Mouse (Mus musculus) brain, embryonic 14.5 days (tissue): Measurements from ENCODE around the gene Fthl17c. TPM values are rescaled to one million over a fixed set of nuclear protein-coding genes. Genes with fewer than 3 reads are reported as not detected.
"Not testable (repeated sequence)": the region's sequence is repeated elsewhere in the genome, so short reads cannot be mapped to it uniquely, and the experiment has no call there.

Experiments
- DNase-seq: peaks from one replicate; pipeline ENCODE4 v3.0.0-alpha.2; 2011; ENCODE audit warnings: low read depth
- CTCF ChIP-seq: fragments of 200-500 bp; IDR thresholded peaks from 2 replicates; pipeline ENCODE4 v1.5.1; 2012; ENCODE audit warnings: inconsistent platforms, mild to moderate bottlenecking, moderate library complexity, borderline replicate concordance; ENCODE audit not compliant: insufficient read depth, insufficient read length; ENCODE audit errors: extremely low read depth
- POLR2A ChIP-seq: fragments of 200-500 bp; IDR thresholded peaks from 2 replicates; pipeline ENCODE4 v1.6.1; 2012; ENCODE audit warnings: mild to moderate bottlenecking, inconsistent platforms, borderline replicate concordance; ENCODE audit not compliant: poor library complexity, insufficient read depth, insufficient read length, severe bottlenecking; ENCODE audit errors: extremely low read depth
- polyA plus RNA-seq: library from polyadenylated mRNA; depleted of rRNA; stranded (reverse); fragments of >200 nt; gene quantifications from 2 replicates; pipeline ENCODE4 v1.2.3, GENCODE M21; 2012; rRNA removed

The Fthl17c gene
- polyA plus RNA-seq, result not detected in 2 replicates

DNA sequence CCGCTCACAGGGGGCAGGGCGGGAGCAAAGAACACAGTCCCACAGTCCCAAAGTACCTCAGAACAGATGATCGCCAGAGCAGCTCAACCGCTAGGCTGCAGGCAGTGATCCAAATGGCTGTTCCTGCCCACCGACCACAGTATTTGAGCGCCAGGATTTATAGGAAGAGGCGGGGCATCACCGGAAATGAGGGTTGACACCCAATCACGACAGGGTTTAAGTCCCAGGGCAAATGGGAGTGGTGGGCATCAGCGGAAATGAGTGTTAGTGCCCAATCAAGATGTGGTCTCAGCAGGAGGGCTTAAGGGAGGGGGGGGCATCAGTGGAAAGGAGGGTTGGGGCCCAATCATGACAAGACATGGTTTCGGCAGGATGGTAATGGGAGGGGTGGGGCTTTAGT is at the start of gene Fthl17c:
Fthl17c (minus strand) TSS at position 101 of the 400 bp plus-strand sequence.
- not testable (repeated sequence) for DNase-seq

DNA sequence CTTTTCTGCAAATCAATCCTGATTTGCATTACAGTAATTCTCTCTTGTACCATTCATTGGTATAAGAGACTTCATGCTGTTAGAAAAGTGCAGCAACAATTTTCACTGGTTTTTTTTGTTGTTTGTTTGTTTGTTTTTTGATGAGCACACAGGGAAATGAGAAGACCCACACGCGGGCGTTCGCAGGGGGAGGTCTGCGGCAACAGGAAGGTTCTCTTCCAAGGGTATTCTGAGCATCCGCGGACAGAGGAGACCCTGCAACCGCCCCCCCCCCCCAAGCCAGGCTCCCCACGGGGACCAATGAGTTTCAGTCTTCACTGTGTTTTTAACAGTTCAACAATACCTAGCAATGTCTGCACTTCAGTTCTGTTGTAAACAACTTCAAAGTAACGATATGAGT is 43.1 kb upstream of the Fthl17c start:
- TF ChIP-seq POLR2A, result no peak
- TF ChIP-seq CTCF, result no peak
- DNase-seq, result no peak

DNA sequence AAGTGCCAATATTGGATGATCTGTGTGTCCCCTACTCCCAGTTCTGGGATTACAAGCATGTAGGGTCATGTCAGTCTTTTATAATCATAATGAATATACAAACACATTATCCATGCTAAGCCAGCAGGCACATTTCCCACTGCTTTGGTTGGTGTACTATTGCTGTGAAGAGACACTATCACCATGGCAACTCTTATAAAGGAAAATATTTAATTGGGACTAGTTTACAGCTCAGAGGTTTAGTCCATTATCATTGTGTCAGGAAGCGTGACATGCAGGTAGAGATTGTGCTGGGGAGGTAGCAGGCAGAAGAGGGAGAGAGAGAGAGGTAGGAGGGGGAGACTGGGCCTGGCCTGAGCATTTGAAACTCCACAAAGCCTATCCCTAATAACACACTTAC is 39.7 kb upstream of the Fthl17c start:
- peak; percentile 25 for DNase-seq
- TF ChIP-seq CTCF (no peak), POLR2A (no peak)

DNA sequence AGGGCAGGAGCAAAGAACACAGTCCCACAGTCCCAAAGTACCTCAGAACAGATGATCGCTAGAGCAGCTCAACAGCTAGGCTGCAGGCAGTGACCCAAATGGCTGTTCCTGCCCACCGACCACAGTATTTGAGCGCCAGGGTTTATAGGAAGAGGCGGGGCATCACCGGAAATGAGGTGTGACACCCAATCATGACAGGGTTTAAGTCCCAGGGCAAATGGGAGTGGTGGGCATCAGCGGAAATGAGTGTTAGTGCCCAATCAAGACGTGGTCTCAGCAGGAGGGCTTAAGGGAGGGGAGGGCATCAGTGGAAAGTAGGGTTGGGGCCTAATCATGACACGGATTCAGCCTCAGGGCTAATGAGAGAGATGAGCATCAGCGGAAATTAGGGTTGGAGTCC is 10.3 kb upstream of the Fthl17c start, which contains the start of gene Fthl17d:
Fthl17d (minus strand) TSS at position 101 of the 400 bp plus-strand sequence.
- DNase-seq, result not testable (repeated sequence)

DNA sequence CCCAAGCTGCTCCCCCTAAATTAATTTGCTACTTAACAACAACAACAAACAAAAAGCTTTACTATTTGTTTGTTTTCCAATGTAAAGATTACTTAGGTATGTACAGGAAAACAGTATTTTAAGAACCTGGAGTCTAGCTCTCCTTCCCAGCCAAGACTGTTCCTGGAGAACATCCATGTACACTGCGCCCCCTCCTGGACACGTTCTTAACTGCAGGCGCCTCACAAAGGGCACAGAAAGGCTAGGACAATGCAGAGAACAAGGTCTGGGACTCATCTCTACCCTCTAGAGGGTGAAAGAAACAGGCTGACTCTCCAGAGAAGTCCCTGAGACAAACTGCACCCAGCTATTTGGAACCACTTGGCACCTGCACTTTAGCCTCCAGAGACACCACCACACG is 11.7 kb downstream of the Fthl17c start:
- DNase-seq, result not testable (repeated sequence)

DNA sequence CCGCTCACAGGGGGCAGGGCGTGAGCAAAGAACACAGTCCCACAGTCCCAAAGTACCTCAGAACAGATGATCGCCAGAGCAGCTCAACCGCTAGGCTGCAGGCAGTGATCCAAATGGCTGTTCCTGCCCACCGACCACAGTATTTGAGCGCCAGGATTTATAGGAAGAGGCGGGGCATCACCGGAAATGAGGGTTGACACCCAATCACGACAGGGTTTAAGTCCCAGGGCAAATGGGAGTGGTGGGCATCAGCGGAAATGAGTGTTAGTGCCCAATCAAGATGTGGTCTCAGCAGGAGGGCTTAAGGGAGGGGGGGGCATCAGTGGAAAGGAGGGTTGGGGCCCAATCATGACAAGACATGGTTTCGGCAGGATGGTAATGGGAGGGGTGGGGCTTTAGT is 13.5 kb downstream of the Fthl17c start, which contains the start of gene Fthl17b:
Fthl17b (minus strand) TSS at position 101 of the 400 bp plus-strand sequence.
- DNase-seq, result not testable (repeated sequence)

DNA sequence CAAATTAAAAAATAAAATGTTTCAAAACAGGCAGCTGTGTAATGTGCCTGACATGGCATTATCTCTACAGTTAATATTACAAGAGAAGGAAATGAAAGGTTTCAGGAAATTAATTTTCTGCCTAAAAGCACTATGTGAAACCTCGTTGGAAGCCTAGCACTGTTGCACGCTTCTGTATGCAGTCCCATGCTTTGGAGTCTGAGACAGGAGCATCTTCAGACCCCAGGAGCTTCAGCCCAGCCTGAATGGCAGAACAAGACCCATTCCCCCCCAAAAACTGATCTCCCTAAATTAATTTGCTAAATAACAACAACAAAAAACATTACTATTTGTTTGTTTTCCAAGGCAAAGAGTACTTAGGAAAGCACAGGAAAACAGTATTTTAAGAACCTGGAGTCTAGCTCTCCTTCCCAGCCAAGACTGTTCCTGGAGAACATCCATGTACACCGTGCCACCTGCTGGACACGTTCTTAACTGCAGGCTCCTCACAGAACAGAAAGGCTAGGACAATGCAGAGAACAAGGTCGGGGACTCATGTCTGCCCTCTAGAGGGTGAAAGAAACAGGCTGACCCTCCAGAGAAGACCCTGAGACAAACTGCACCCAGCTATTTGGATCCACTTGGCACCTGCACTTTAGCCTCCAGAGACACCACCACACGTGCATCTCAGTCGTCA is 28.1 kb downstream of the Fthl17c start:
- peak; percentile 63; the same call in 1 of the 2 replicates for TF ChIP-seq CTCF
- DNase-seq, result peak; percentile 88

DNA sequence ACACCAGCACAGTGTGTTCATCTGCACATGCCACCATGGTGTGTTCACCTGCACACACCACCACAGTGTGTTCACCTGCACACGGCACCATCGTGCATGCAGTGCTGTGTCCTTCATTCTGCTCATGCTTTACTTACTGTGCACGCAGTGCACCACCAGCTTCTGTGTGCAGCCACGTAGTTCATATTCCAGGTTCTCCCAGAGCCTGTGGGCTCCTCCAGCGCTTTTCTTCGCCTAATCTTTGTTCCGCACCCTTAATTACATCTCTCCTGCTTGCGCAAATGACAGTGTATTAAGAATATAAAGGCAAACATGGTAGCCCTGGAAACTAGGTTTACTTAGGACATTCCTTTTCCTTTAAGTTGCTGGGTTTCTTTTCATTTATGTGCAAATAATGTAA is 32.3 kb downstream of the Fthl17c start:
- TF ChIP-seq CTCF, result no peak
- peak; percentile 5 for DNase-seq

DNA sequence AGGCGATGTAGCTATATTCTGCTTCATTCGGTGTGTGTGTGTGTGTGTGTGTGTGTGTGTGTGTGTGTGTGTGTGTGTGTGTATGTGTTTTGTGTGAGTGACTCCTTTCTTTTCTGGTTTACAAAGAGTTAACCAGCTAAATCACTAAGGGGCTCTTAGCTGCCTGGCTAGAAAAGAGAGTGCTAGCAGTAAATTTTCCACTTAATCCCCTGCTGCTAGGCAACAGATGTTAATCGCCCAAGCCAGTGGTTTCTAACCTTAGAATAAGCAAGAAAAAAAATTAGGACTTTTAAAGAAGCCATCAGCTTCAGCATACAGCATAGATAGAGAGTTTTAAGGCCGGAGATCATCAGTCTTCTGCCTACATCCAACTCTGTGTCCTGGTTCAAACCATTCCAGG is 49.1 kb downstream of the Fthl17c start:
- peak; percentile 49 for DNase-seq
- no peak for TF ChIP-seq CTCF
- no peak for TF ChIP-seq POLR2A

Other genes with a start within 250 kb of the Fthl17c start
- gene Ssx9, start 228.1 kb downstream of the Fthl17c start, polyA plus RNA-seq, result not detected in 2 replicates
- not detected in 2 replicates for gene Ssxb5, start 172.9 kb downstream of the Fthl17c start, polyA plus RNA-seq
- gene Gm6592, start 132.6 kb downstream of the Fthl17c start, polyA plus RNA-seq, result not detected in 2 replicates
- not detected in 2 replicates for gene Gm5751, start 102.3 kb downstream of the Fthl17c start, polyA plus RNA-seq
- gene B630019K06Rik, start 84.2 kb downstream of the Fthl17c start, polyA plus RNA-seq, result 38.1 and 47.0 TPM in 2 replicates
- gene Fthl17b, start 13.6 kb downstream of the Fthl17c start, polyA plus RNA-seq, result not detected in 2 replicates
- not detected in 2 replicates for gene Fthl17d, start 10.2 kb upstream of the Fthl17c start, polyA plus RNA-seq
- not detected in 2 replicates for gene Fthl17e, start 56.9 kb upstream of the Fthl17c start, polyA plus RNA-seq
- not detected in 2 replicates for gene Fthl17f, start 86.5 kb upstream of the Fthl17c start, polyA plus RNA-seq
- not detected in 2 replicates for gene 4930402K13Rik, start 128.0 kb upstream of the Fthl17c start, polyA plus RNA-seq
- gene Lancl3, start 223.3 kb upstream of the Fthl17c start, polyA plus RNA-seq, result 1.9 and 2.8 TPM in 2 replicates